In the genomic region with DNA sequence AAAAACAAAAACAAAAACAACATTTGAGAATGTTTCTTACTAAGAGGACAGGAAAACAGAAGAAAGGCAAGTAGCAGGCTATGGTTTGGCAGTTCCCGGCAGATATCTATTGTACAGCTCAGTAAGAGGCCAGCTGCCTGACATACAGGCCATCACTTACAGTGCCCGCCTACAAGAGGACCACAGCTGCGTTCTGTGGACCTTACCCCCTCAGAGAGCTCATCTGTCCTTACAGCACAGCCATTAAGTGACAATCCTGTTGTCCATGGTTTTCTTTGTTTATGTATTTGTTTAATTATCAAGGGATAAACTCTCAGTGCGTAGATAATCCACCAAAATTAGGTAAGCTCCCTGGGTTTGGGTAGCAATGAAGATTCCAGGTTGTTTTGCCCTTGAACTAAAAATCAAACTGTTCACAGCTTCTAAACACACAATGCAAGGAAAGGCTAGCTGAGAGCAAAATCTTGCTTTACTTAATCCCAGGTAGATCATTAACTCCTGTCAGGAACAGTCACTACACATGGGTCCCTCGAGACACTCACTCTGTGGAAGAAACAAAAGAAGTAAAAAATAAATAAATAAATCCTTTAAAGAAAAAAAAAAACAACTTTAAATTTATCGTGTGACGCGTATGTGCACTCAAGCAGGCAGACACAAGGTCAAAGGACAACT, we compare ENCODE assay signal across 21 mouse cellular contexts.
DNase-seq lines count a peak whose midpoint lies in the region; ATAC-seq and TF ChIP-seq lines count a peak whose summit lies in the region.
"Had no signal": no experiment of that assay in that cellular context is flagged by ENCODE, and none has a peak within 500 bp of the region (broad histone marks: within the 10 kb centered on the region; RNA-seq: fewer than 3 reads in every experiment).

No protein-coding gene starts in this region.

- 40% methylated on average over 8 of the region's 8 CpGs for WGBS in hindbrain, embryonic 12.5 days
- WGBS in hindbrain, embryonic 13.5 days, result 35% methylated on average over 8 of the region's 8 CpGs
- 55% methylated on average over 8 of the region's 8 CpGs for WGBS in stomach, embryonic 15.5 days
- WGBS in stomach, postnatal 0 days, result 67% methylated on average over 8 of the region's 8 CpGs

- H3K4me1 ChIP-seq in hindbrain, embryonic 12.5 days, result peaks cover 19% of the 10 kb centered on the region
- H3K4me1 ChIP-seq in hindbrain, embryonic 13.5 days (replicated peaks), result peaks cover 19% of the 10 kb centered on the region
- peaks cover 15% of the 10 kb centered on the region; the same call in 1 of the 2 replicates for H3K4me1 ChIP-seq in stomach, embryonic 15.5 days
- H3K4me1 ChIP-seq in stomach, postnatal 0 days (replicated peaks; ENCODE audit: control insufficient read depth, insufficient read depth), result no peaks in the 10 kb centered on the region

- no peaks in the 10 kb centered on the region for H3K9me3 ChIP-seq in hindbrain, embryonic 12.5 days (replicated peaks)
- no peaks in the 10 kb centered on the region for H3K9me3 ChIP-seq in hindbrain, embryonic 13.5 days
- no peaks in the 10 kb centered on the region for H3K9me3 ChIP-seq in stomach, embryonic 15.5 days
- H3K9me3 ChIP-seq in stomach, postnatal 0 days (ENCODE audit: control insufficient read depth, low read length), result no peaks in the 10 kb centered on the region
- H3K9me3 ChIP-seq: embryonic facial prominence, embryonic 13.5 days; hindbrain, embryonic 15.5 days; limb, embryonic 12.5 days; lung, embryonic 15.5 days; midbrain, embryonic 13.5 days had no signal

- no peak overlapping the region for H3K4me3 ChIP-seq in hindbrain, embryonic 12.5 days
- no peak overlapping the region for H3K4me3 ChIP-seq in hindbrain, embryonic 13.5 days
- H3K4me3 ChIP-seq in stomach, embryonic 15.5 days (replicated peaks), result no peak overlapping the region
- H3K4me3 ChIP-seq in stomach, postnatal 0 days (ENCODE audit: low read depth, low read length), result no peak overlapping the region
- H3K4me3 ChIP-seq: embryonic facial prominence, embryonic 13.5 days; hindbrain, embryonic 15.5 days; left cerebral cortex, adult 2 months; limb, embryonic 12.5 days; lung, embryonic 15.5 days; midbrain, embryonic 13.5 days had no signal

- no peaks in the 10 kb centered on the region for H3K36me3 ChIP-seq in hindbrain, embryonic 12.5 days
- H3K36me3 ChIP-seq in hindbrain, embryonic 13.5 days, result no peaks in the 10 kb centered on the region
- H3K36me3 ChIP-seq in stomach, embryonic 15.5 days, result no peaks in the 10 kb centered on the region
- no peaks in the 10 kb centered on the region for H3K36me3 ChIP-seq in stomach, postnatal 0 days (ENCODE audit: control insufficient read depth, insufficient read depth, low read length)
- H3K36me3 ChIP-seq: embryonic facial prominence, embryonic 13.5 days; hindbrain, embryonic 15.5 days; limb, embryonic 12.5 days; lung, embryonic 15.5 days; midbrain, embryonic 13.5 days had no signal

- no peak for DNase-seq in stomach, postnatal 0 days (ENCODE audit: low spot score)
- DNase-seq in kidney, postnatal 25 days, result peak; percentile 27 to 59
- DNase-seq in yolk sac, embryonic 10.5 days (ENCODE audit: low spot score), result peak; percentile 63
- DNase-seq in layer of hippocampus, adult 9-11 months, result no peak
- DNase-seq: adrenal gland, postnatal 10 days; B cell, adult 2 months; cerebellum, adult 11-12 months; cerebellum, postnatal 36 days; forebrain, postnatal 0 days; heart, adult 11 months; spleen, adult 18-20 months had no signal

- ATAC-seq in hindbrain, embryonic 12.5 days (ENCODE audit: low FRiP score), result 0 out of 2 replicates have a peak, but pooled peaks have one; percentile 53
- ATAC-seq in hindbrain, embryonic 13.5 days (ENCODE audit: low FRiP score), result no peak
- ATAC-seq in stomach, embryonic 15.5 days (ENCODE audit: insufficient read depth, low FRiP score, low read depth), result no peak
- no peak for ATAC-seq in stomach, postnatal 0 days (ENCODE audit: low FRiP score, low TSS enrichment)
- ATAC-seq in erythroid progenitor cell, adult 5-6 weeks (replicated peaks; ENCODE audit: low FRiP score, poor library complexity, severe bottlenecking), result no peak
- ATAC-seq: forebrain, postnatal 0 days; midbrain, embryonic 13.5 days had no signal

- no peak for TF ChIP-seq CTCF in stomach, postnatal 0 days (IDR thresholded peaks at IDR 0.05; ENCODE audit: low read depth)

- no peak for TF ChIP-seq EP300 in stomach, postnatal 0 days (optimal IDR thresholded peaks at IDR 0.05)

- H3K4me2 ChIP-seq in hindbrain, embryonic 12.5 days (replicated peaks), result no peak overlapping the region
- H3K4me2 ChIP-seq in hindbrain, embryonic 13.5 days, result no peak overlapping the region
- no peak overlapping the region for H3K4me2 ChIP-seq in stomach, embryonic 15.5 days
- H3K4me2 ChIP-seq in stomach, postnatal 0 days (replicated peaks; ENCODE audit: low read depth), result no peak overlapping the region
- H3K4me2 ChIP-seq: embryonic facial prominence, embryonic 13.5 days; hindbrain, embryonic 15.5 days; limb, embryonic 12.5 days; lung, embryonic 15.5 days; midbrain, embryonic 13.5 days had no signal

- H3K27ac ChIP-seq in hindbrain, embryonic 12.5 days, result no peak overlapping the region
- no peak overlapping the region for H3K27ac ChIP-seq in hindbrain, embryonic 13.5 days
- H3K27ac ChIP-seq in stomach, embryonic 15.5 days, result 0 out of 2 replicates have a peak overlapping the region, but pooled peaks have one; percentile 3
- H3K27ac ChIP-seq in stomach, postnatal 0 days (replicated peaks), result no peak overlapping the region
- H3K27ac ChIP-seq: embryonic facial prominence, embryonic 13.5 days; hindbrain, embryonic 15.5 days; left cerebral cortex, adult 2 months; limb, embryonic 12.5 days; lung, embryonic 15.5 days; midbrain, embryonic 13.5 days had no signal

- H3K9ac ChIP-seq in hindbrain, embryonic 12.5 days, result no peak overlapping the region
- H3K9ac ChIP-seq in hindbrain, embryonic 13.5 days, result no peak overlapping the region
- no peak overlapping the region for H3K9ac ChIP-seq in stomach, embryonic 15.5 days
- no peak overlapping the region for H3K9ac ChIP-seq in stomach, postnatal 0 days (ENCODE audit: low read length)
- H3K9ac ChIP-seq: embryonic facial prominence, embryonic 13.5 days; forebrain, postnatal 0 days; hindbrain, embryonic 15.5 days; limb, embryonic 12.5 days; lung, embryonic 15.5 days; midbrain, embryonic 13.5 days had no signal

- no peaks in the 10 kb centered on the region for H3K27me3 ChIP-seq in hindbrain, embryonic 12.5 days
- no peaks in the 10 kb centered on the region for H3K27me3 ChIP-seq in hindbrain, embryonic 13.5 days
- H3K27me3 ChIP-seq in stomach, embryonic 15.5 days (replicated peaks), result no peaks in the 10 kb centered on the region
- H3K27me3 ChIP-seq in stomach, postnatal 0 days (ENCODE audit: control insufficient read depth, insufficient read depth, low read length), result no peaks in the 10 kb centered on the region
- H3K27me3 ChIP-seq: embryonic facial prominence, embryonic 13.5 days; hindbrain, embryonic 15.5 days; limb, embryonic 12.5 days; lung, embryonic 15.5 days; midbrain, embryonic 13.5 days had no signal

Comparison
In these comparisons a context has a peak if more than half of its experiments do, and no peak if none do; other contexts are left out.
1. DNase-seq: peak in kidney, postnatal 25 days (2 of 2) and yolk sac, embryonic 10.5 days (single experiment); none in stomach, postnatal 0 days (single experiment) and layer of hippocampus, adult 9-11 months (single experiment).